Mouse (Mus musculus): Measurements from ENCODE around the gene Oxa1l.

- TF ChIP-seq CTCF (IDR thresholded peaks at IDR 0.05; ENCODE audit: control insufficient read depth, insufficient read depth, insufficient replicate concordance, low read depth, low read length) (no peak), POLR2A (IDR thresholded peaks at IDR 0.05; ENCODE audit: control insufficient read depth, low read depth, low read length) (no peak)
Measured at GRCm38 (mm10) chr14:54401723-54402122, 41.1 kb downstream of the Oxa1l start.

All from testis, adult 2 months (tissue).